Mouse (Mus musculus): ENCODE measurements around the gene Drd3. TPM values are rescaled to one million over a fixed set of nuclear protein-coding genes. Genes with fewer than 3 reads are reported as not detected.

Drd3 gene
- total RNA-seq, 2 experiments from 2014 or later = 0.36 TPM; not detected in 1

GRCm38 (mm10) chr16:43801137-43801536 lies 47.3 kb downstream of the Drd3 start:
- no peak for DNase-seq (ENCODE audit: low spot score in 2 of 2)

GRCm38 (mm10) chr16:43801791-43802307 lies 48.0 kb downstream of the Drd3 start:
- DNase-seq (ENCODE audit: low spot score in 2 of 2) = peak; percentile 71 to 72

GRCm38 (mm10) chr16:43802466-43802865 lies 48.6 kb downstream of the Drd3 start:
- no peak for DNase-seq (ENCODE audit: low spot score in 2 of 2)

- no peak for DNase-seq (ENCODE audit: low spot score in 2 of 2)
These were observed 50.5 kb downstream of the Drd3 start for GRCm38 (mm10) chr16:43804364-43804763.

GRCm38 (mm10) chr16:43807048-43807447 lies 53.2 kb downstream of the Drd3 start:
- no peak for DNase-seq (ENCODE audit: low spot score in 2 of 2)

- no peak for DNase-seq (ENCODE audit: low spot score in 2 of 2)
These were observed 55.6 kb downstream of the Drd3 start for GRCm38 (mm10) chr16:43809429-43809828.

- DNase-seq (ENCODE audit: low spot score in 2 of 2) = no peak
These were observed 57.6 kb downstream of the Drd3 start for GRCm38 (mm10) chr16:43811402-43811801.

- DNase-seq (ENCODE audit: low spot score in 2 of 2) = peak; percentile 69 to 82
These were observed 60.8 kb downstream of the Drd3 start for GRCm38 (mm10) chr16:43814644-43815043.

- DNase-seq (ENCODE audit: low spot score in 2 of 2) = no peak
These were observed 62.5 kb downstream of the Drd3 start for GRCm38 (mm10) chr16:43816321-43816720.

GRCm38 (mm10) chr16:43818404-43818803 lies 64.6 kb downstream of the Drd3 start:
- no peak for DNase-seq (ENCODE audit: low spot score in 2 of 2)

- no peak for DNase-seq (ENCODE audit: low spot score in 2 of 2)
These were observed 73.7 kb downstream of the Drd3 start for GRCm38 (mm10) chr16:43827492-43827891.

GRCm38 (mm10) chr16:43831957-43832356 lies 78.1 kb downstream of the Drd3 start:
- no peak for DNase-seq (ENCODE audit: low spot score in 2 of 2)

- no peak for DNase-seq (ENCODE audit: low spot score in 2 of 2)
These were observed 87.4 kb downstream of the Drd3 start for GRCm38 (mm10) chr16:43841236-43841635.

- no peak for DNase-seq (ENCODE audit: low spot score in 2 of 2)
These were observed 96.0 kb downstream of the Drd3 start for GRCm38 (mm10) chr16:43849839-43850238.

GRCm38 (mm10) chr16:43858941-43859476 lies 105.2 kb downstream of the Drd3 start:
- peak in 1 of 2 experiments; percentile 29 for DNase-seq (ENCODE audit: low spot score in 2 of 2)

GRCm38 (mm10) chr16:43860624-43861023 lies 106.8 kb downstream of the Drd3 start:
- no peak for DNase-seq (ENCODE audit: low spot score in 2 of 2)

- peak in 1 of 2 experiments; percentile 48 for DNase-seq (ENCODE audit: low spot score in 2 of 2)
These were observed 116.0 kb downstream of the Drd3 start for GRCm38 (mm10) chr16:43869805-43870204.

GRCm38 (mm10) chr16:43871419-43871818 lies 117.6 kb downstream of the Drd3 start:
- DNase-seq (ENCODE audit: low spot score in 2 of 2) = no peak

Small RNAs within 50 kb of the gene (microRNA-seq; reads per million reads assigned to microRNA genes)
- gene Gm25996 = 0 reads per million in 2 experiments

Other genes starting within 250 kb of the Drd3 start
- not detected for gene Tigit, start 89.9 kb upstream of the Drd3 start, total RNA-seq (2021)
- 1 to 10 TPM; 2.2 to 7.8 TPM for gene Ccdc191, start 135.8 kb downstream of the Drd3 start, total RNA-seq (2021)
- 10 to 100 TPM; 31.1 to 34.3 TPM for gene Qtrt2, start 172.8 kb downstream of the Drd3 start, total RNA-seq (2021)
- gene Zdhhc23, start 225.8 kb downstream of the Drd3 start, total RNA-seq (2021) = 10 to 100 TPM; 55.4 TPM